Mouse (Mus musculus): ENCODE measurements around the gene Vmn1r42. TPM values are rescaled to one million over a fixed set of nuclear protein-coding genes. Genes with fewer than 3 reads are reported as not detected.

The Vmn1r42 gene
- polyA plus RNA-seq (2014; fragmentation: Illumina TruSeq; extraction: RNeasy Lipid Tissue Mini Kit (QIAGEN cat#74804); ENCODE audit: low read depth, low replicate concordance): not detected

DNA sequence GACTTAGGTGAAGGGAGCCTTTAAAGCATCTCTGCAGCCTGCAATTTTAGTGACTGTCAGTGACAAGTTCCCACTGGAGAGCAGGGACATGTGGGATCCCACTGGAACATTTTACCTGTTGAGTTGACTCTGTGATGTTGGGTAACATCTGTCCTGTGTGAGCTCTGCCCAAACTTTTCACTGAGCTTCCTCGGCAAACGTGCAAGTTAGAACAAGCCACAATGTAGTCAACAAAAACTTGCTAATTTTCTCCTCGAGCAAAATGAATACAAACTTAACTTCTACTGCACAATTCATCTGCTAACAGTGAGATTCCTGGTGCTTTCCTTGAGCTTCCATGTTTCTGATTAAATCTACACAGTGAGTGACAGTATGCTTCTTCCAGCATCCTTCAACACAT is at the start of gene Vmn1r42, which contains the start of gene Vmn1r43:
Gene Vmn1r42, minus strand, starts transcription at position 101 of the 400 bp plus-strand sequence.
Gene Vmn1r43, minus strand, starts transcription at position 101 of the 400 bp plus-strand sequence.

DNA sequence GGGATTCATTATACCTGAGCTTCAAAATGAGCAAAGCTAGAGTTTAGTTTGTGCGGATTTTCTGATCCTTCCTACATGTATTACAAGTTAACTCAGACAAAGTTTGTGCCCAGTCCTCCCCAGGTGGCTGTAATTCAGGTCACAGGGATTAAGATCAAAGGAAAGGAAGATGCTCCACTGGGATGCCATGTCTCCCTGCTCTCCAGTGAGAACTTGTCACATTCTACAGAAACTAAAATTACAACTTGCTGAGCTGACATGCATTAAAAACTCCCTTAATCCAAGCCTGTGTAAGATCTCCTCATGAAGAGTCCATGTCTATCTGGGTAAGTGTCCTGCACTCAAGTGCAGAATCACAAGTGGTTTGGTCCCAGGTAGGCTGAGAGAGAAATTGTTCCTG is 7.1 kb upstream of the Vmn1r42 start, which contains the start of gene Vmn1r44:
Gene Vmn1r44, plus strand, starts transcription at position 301 of the 400 bp plus-strand sequence.

Other genes with a start within 250 kb of the Vmn1r42 start
- gene Txnrd3, start 232.4 kb downstream of the Vmn1r42 start, polyA plus RNA-seq (2014; fragmentation: Illumina TruSeq; extraction: RNeasy Lipid Tissue Mini Kit (QIAGEN cat#74804); ENCODE audit: low read depth, low replicate concordance): 10.3 TPM
- not detected for gene Vmn1r40, start 168.9 kb downstream of the Vmn1r42 start, polyA plus RNA-seq (2014; fragmentation: Illumina TruSeq; extraction: RNeasy Lipid Tissue Mini Kit (QIAGEN cat#74804); ENCODE audit: low read depth, low replicate concordance)
- not detected for gene Vmn1r41, start 135.6 kb downstream of the Vmn1r42 start, polyA plus RNA-seq (2014; fragmentation: Illumina TruSeq; extraction: RNeasy Lipid Tissue Mini Kit (QIAGEN cat#74804); ENCODE audit: low read depth, low replicate concordance)
- gene Vmn1r43, start within 50 bp of the Vmn1r42 start, polyA plus RNA-seq (2014; fragmentation: Illumina TruSeq; extraction: RNeasy Lipid Tissue Mini Kit (QIAGEN cat#74804); ENCODE audit: low read depth, low replicate concordance): not detected
- not detected for gene Vmn1r44, start 7.2 kb upstream of the Vmn1r42 start, polyA plus RNA-seq (2014; fragmentation: Illumina TruSeq; extraction: RNeasy Lipid Tissue Mini Kit (QIAGEN cat#74804); ENCODE audit: low read depth, low replicate concordance)
- gene Vmn1r45, start 64.2 kb upstream of the Vmn1r42 start, polyA plus RNA-seq (2014; fragmentation: Illumina TruSeq; extraction: RNeasy Lipid Tissue Mini Kit (QIAGEN cat#74804); ENCODE audit: low read depth, low replicate concordance): not detected
- not detected for gene Vmn1r46, start 92.9 kb upstream of the Vmn1r42 start, polyA plus RNA-seq (2014; fragmentation: Illumina TruSeq; extraction: RNeasy Lipid Tissue Mini Kit (QIAGEN cat#74804); ENCODE audit: low read depth, low replicate concordance)
- not detected for gene Vmn1r47, start 139.7 kb upstream of the Vmn1r42 start, polyA plus RNA-seq (2014; fragmentation: Illumina TruSeq; extraction: RNeasy Lipid Tissue Mini Kit (QIAGEN cat#74804); ENCODE audit: low read depth, low replicate concordance)
- gene Vmn1r48, start 160.4 kb upstream of the Vmn1r42 start, polyA plus RNA-seq (2014; fragmentation: Illumina TruSeq; extraction: RNeasy Lipid Tissue Mini Kit (QIAGEN cat#74804); ENCODE audit: low read depth, low replicate concordance): not detected
- not detected for gene Vmn1r49, start 202.1 kb upstream of the Vmn1r42 start, polyA plus RNA-seq (2014; fragmentation: Illumina TruSeq; extraction: RNeasy Lipid Tissue Mini Kit (QIAGEN cat#74804); ENCODE audit: low read depth, low replicate concordance)
- not detected for gene Vmn1r50, start 225.0 kb upstream of the Vmn1r42 start, polyA plus RNA-seq (2014; fragmentation: Illumina TruSeq; extraction: RNeasy Lipid Tissue Mini Kit (QIAGEN cat#74804); ENCODE audit: low read depth, low replicate concordance)
- not detected for gene Vmn1r51, start 246.2 kb upstream of the Vmn1r42 start, polyA plus RNA-seq (2014; fragmentation: Illumina TruSeq; extraction: RNeasy Lipid Tissue Mini Kit (QIAGEN cat#74804); ENCODE audit: low read depth, low replicate concordance)